Mouse (Mus musculus) neural tube, embryonic 15.5 days (tissue): ENCODE results near the gene Lst1. TPM values are rescaled to one million over a fixed set of nuclear protein-coding genes. Genes with fewer than 3 reads are reported as not detected.

Source experiments
- ATAC-seq: fragments of 200-750 bp; cut with Nextera tagmentation; 2 replicates; pipeline ENCODE4 v1.8.0; 2017; ENCODE audit warnings: mild to moderate bottlenecking, moderate TSS enrichment, moderate library complexity; ENCODE audit not compliant: low FRiP score
- H3K27ac ChIP-seq: fragments of 300-500 bp; sonication (generic); replicated peaks from 2 replicates; pipeline ENCODE4 v1.5.1; 2015; ENCODE audit warnings: mild to moderate bottlenecking, inconsistent platforms
- H3K27me3 ChIP-seq: fragments of 300-500 bp; sonication (generic); replicated peaks from 2 replicates; pipeline ENCODE4 v1.6.1; 2015; ENCODE audit warnings: inconsistent platforms
- H3K36me3 ChIP-seq: fragments of 300-500 bp; sonication (generic); 2 replicates; pipeline ENCODE4 v1.6.1; 2015; ENCODE audit warnings: inconsistent platforms
- H3K4me1 ChIP-seq: fragments of 300-500 bp; sonication (generic); 2 replicates; pipeline ENCODE4 v1.6.1; 2015; ENCODE audit warnings: inconsistent platforms
- H3K4me2 ChIP-seq: fragments of 300-500 bp; sonication (generic); 2 replicates; pipeline ENCODE4 v1.6.1; 2015; ENCODE audit warnings: inconsistent platforms, mild to moderate bottlenecking, moderate library complexity
- H3K4me3 ChIP-seq: fragments of 300-500 bp; sonication (generic); replicated peaks from 2 replicates; pipeline ENCODE4 v1.5.1; 2015; ENCODE audit warnings: mild to moderate bottlenecking, inconsistent platforms
- H3K9ac ChIP-seq: fragments of 300-500 bp; sonication (generic); replicated peaks from 2 replicates; pipeline ENCODE4 v1.6.1; 2015; ENCODE audit warnings: mild to moderate bottlenecking, inconsistent platforms
- H3K9me3 ChIP-seq: fragments of 300-500 bp; sonication (generic); replicated peaks from 2 replicates; pipeline ENCODE4 v1.6.1; 2016; ENCODE audit warnings: inconsistent platforms
- WGBS: fragments of 180-500 bp; shearing (Covaris S2); methylation state at CpG from one replicate; pipeline ENCODE4 v1.1.7; 2015; ENCODE audit warnings: mixed read lengths; 5-methylcytosine and 5-hydroxymethylcytosine counted together
- polyA plus RNA-seq: library from polyadenylated mRNA; unstranded; fragments of >200 nt; fragmentation: Nextera tagmentation; extraction: Ambion mirVana; gene quantifications from 2 replicates; pipeline ENCODE4 v1.2.1, GENCODE M21; 2015

Lst1 gene
- polyA plus RNA-seq, 1 experiment from 2014 or later = 8.3 TPM

DNA sequence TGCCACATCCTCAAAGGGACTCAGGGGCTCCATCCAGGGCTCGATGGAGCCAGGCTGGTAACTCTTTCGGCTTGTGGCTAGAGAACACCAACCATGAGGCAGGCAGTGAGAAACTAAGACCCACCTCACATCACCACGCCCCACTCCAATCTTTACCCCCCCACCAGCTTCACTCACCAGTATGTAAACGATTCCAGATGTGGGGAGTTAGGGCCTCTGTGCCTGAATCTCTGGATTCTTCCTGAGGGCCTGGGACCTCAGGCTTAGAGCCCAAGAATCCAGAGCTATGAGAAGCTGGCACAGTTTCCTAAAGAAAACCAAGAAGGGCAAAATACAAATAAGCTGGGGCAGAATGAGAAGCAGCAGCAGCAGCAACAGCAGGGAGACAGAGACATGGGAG, 34.3 kb downstream of the Lst1 start:
- Histone ChIP-seq H3K4me2 (no peak overlapping the region), H3K27ac (no peak overlapping the region), H3K9ac (no peak overlapping the region), H3K4me1 (no peaks in the 10 kb centered on the region; the same call in 1 of the 2 replicates), H3K27me3 (no peaks in the 10 kb centered on the region), H3K4me3 (no peak overlapping the region), H3K9me3 (no peaks in the 10 kb centered on the region), H3K36me3 (peaks cover 97% of the 10 kb centered on the region)
- no peak for ATAC-seq
- 92% methylated on average over 4 of the region's 4 CpGs for WGBS

GRCm38 (mm10) chr17:35153077-35153476, 35.2 kb downstream of the Lst1 start:
- Histone ChIP-seq H3K9ac (no peak overlapping the region), H3K36me3 (peaks cover 97% of the 10 kb centered on the region), H3K4me3 (no peak overlapping the region), H3K4me2 (no peak overlapping the region), H3K4me1 (peaks cover 3% of the 10 kb centered on the region; the same call in 1 of the 2 replicates), H3K27me3 (no peaks in the 10 kb centered on the region), H3K27ac (no peak overlapping the region), H3K9me3 (no peaks in the 10 kb centered on the region)
- WGBS = 95% methylated on average over 9 of the region's 9 CpGs
- ATAC-seq = no peak

DNA sequence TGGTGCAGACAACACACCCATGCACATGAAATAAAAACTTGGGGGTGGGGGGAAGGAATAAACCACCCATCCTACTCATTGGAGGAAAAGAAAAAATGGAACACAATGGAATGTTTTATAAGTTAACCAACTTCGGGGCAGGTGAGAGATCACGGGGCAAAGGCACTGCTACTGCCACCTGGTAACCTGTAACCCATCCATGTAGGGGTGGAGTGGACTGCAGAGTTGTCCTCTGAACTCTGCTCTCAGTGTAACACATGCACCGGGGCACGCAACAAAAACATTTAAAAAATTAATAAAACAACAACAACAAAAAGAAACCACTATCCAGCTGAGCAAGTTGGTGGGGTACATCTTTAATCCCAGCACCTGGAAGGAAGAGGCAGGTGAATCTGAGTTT, 36.1 kb downstream of the Lst1 start:
- WGBS = 93% methylated on average over 4 of the region's 4 CpGs
- Histone ChIP-seq H3K27ac (no peak overlapping the region), H3K9ac (no peak overlapping the region), H3K4me2 (no peak overlapping the region), H3K27me3 (no peaks in the 10 kb centered on the region), H3K36me3 (peaks cover 97% of the 10 kb centered on the region), H3K9me3 (no peaks in the 10 kb centered on the region), H3K4me3 (no peak overlapping the region), H3K4me1 (peaks cover 5% of the 10 kb centered on the region; the same call in 1 of the 2 replicates)
- no peak for ATAC-seq

- Histone ChIP-seq H3K4me3 (no peak overlapping the region), H3K9ac (no peak overlapping the region), H3K4me1 (0 out of 2 replicates have a peak, but pooled peaks cover 5% of the 10 kb centered on the region), H3K9me3 (no peaks in the 10 kb centered on the region), H3K4me2 (no peak overlapping the region), H3K27ac (0 out of 2 replicates have a peak overlapping the region, but pooled peaks have one; percentile 41), H3K36me3 (peaks cover 96% of the 10 kb centered on the region), H3K27me3 (no peaks in the 10 kb centered on the region)
- no peak for ATAC-seq
- WGBS = 65% methylated on average over 5 of the region's 5 CpGs
These were observed 40.2 kb downstream of the Lst1 start for GRCm38 (mm10) chr17:35147922-35148639.

- ATAC-seq = no peak
- no peak overlapping the region for H3K9ac ChIP-seq
- H3K27ac ChIP-seq = no peak overlapping the region; the same call in 1 of the 2 replicates
- H3K36me3 ChIP-seq = peaks cover 96% of the 10 kb centered on the region
- H3K27me3 ChIP-seq = no peaks in the 10 kb centered on the region
- 62% methylated on average over 3 of the region's 3 CpGs for WGBS
- no peak overlapping the region for H3K4me2 ChIP-seq
- H3K9me3 ChIP-seq = no peaks in the 10 kb centered on the region
- 0 out of 2 replicates have a peak, but pooled peaks cover 5% of the 10 kb centered on the region for H3K4me1 ChIP-seq
- H3K4me3 ChIP-seq = no peak overlapping the region
These were observed 40.9 kb downstream of the Lst1 start for GRCm38 (mm10) chr17:35147348-35147747.

- Histone ChIP-seq H3K27me3 (no peaks in the 10 kb centered on the region), H3K36me3 (peaks cover 97% of the 10 kb centered on the region), H3K4me1 (0 out of 2 replicates have a peak, but pooled peaks cover 5% of the 10 kb centered on the region), H3K9ac (no peak overlapping the region), H3K27ac (no peak overlapping the region), H3K9me3 (no peaks in the 10 kb centered on the region), H3K4me3 (no peak overlapping the region), H3K4me2 (no peak overlapping the region)
- WGBS = 91% methylated on average over 5 of the region's 5 CpGs
- no peak for ATAC-seq
These were observed 42.1 kb downstream of the Lst1 start for GRCm38 (mm10) chr17:35146139-35146538.

DNA sequence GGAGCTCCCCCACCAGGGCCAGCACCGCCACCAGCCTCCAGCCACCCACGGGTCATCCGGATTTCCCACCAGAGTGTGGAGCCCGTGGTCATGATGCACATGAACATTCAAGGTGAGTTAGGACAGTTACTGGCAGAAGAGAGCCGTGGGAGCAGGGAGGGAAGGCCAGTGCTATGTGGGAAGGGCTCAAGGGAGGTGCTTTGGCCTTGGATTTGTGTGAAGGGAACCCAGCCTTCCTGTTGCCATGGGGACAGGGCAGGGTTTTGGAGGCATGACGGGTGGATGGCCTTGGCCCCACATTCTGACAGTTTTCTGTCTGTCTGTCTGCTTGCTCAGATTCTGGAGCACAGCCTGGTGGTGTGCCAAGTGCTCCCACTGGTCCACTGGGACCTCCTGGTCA, 46.3 kb downstream of the Lst1 start:
- H3K27ac ChIP-seq = no peak overlapping the region
- H3K4me2 ChIP-seq = no peak overlapping the region
- WGBS = 91% methylated on average over 6 of the region's 6 CpGs
- no peak for ATAC-seq
- no peaks in the 10 kb centered on the region for H3K27me3 ChIP-seq
- H3K9ac ChIP-seq = no peak overlapping the region
- H3K4me3 ChIP-seq = no peak overlapping the region
- H3K4me1 ChIP-seq = peaks cover 18% of the 10 kb centered on the region
- H3K36me3 ChIP-seq = peaks cover 86% of the 10 kb centered on the region
- no peaks in the 10 kb centered on the region for H3K9me3 ChIP-seq

- ATAC-seq = no peak
- Histone ChIP-seq H3K27me3 (no peaks in the 10 kb centered on the region), H3K4me3 (no peak overlapping the region), H3K36me3 (peaks cover 72% of the 10 kb centered on the region), H3K4me2 (no peak overlapping the region), H3K27ac (no peak overlapping the region), H3K9me3 (no peaks in the 10 kb centered on the region), H3K4me1 (peaks cover 27% of the 10 kb centered on the region), H3K9ac (no peak overlapping the region)
- 81% methylated on average over 16 of the region's 16 CpGs for WGBS
These were observed 47.7 kb downstream of the Lst1 start for GRCm38 (mm10) chr17:35140490-35140996.

DNA sequence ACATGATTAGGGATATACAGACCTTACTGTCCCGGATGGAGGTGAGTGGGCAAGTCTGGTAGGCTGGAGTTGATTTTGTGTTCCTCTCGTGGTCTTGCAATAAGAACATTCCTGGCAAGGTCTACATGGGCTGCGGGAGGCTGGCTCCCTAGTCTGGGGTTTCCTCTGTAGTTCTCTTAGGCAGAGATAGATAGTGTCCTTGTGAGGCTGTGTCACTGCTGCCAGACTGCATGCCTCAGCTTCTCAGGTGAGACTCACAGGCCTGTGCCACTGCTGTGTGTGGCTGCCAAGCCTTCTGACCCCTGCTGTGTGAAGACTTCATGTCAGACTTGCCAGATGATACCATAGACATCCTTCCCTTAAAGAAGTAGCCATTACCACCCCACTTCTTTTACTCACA, 49.0 kb downstream of the Lst1 start:
- Histone ChIP-seq H3K4me2 (no peak overlapping the region), H3K9ac (no peak overlapping the region), H3K9me3 (no peaks in the 10 kb centered on the region), H3K27me3 (no peaks in the 10 kb centered on the region), H3K36me3 (peaks cover 59% of the 10 kb centered on the region), H3K4me3 (no peak overlapping the region), H3K27ac (no peak overlapping the region), H3K4me1 (peaks cover 29% of the 10 kb centered on the region)
- 94% methylated on average over 3 of the region's 3 CpGs for WGBS
- ATAC-seq = no peak

DNA sequence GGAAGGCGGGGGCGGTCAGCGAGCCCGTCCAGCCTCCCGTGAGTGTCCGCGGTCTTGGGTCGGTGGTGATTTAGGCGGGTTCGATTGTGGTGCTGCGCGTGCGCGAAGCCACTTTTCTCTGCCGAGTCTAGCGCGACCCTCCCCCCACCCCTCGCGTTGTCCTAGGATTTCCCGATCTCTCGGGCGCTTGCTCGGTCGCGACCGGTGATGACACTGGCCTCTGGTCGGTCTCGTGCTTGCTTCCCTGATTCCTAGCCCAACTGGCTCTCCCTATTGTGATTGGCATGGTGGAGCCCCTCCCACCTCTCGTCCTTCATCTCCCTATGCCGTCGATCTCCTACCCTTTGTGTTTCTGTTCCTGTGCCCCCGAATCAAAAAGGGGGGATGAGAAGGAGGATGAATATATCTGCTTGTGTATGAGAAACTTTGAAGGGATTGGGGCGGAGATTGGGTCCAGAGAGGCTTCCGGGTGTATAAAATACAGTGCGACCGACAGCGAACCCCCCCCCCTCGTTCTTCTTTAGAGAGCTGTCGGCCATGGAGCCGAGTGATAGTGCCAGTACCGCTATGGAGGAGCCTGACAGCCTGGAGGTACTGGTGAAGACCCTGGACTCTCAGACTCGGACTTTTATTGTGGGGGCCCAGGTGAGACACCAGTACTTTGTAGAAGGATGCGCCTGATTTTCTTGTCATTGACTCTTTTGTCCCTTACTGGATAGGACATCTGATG, 52.5 kb downstream of the Lst1 start:
- peak; percentile 74 for ATAC-seq
- Histone ChIP-seq H3K4me3 (peak overlapping the region; percentile 73), H3K4me1 (peaks cover 35% of the 10 kb centered on the region), H3K9ac (peak overlapping the region; percentile 78), H3K9me3 (no peaks in the 10 kb centered on the region), H3K27me3 (no peaks in the 10 kb centered on the region), H3K36me3 (peaks cover 26% of the 10 kb centered on the region), H3K4me2 (peak overlapping the region; percentile 89), H3K27ac (peak overlapping the region; percentile 98)
- WGBS = 1% methylated on average over 43 of the region's 43 CpGs
